Comparison of ENCODE assay signal across 19 mouse cellular contexts in the genomic region with DNA sequence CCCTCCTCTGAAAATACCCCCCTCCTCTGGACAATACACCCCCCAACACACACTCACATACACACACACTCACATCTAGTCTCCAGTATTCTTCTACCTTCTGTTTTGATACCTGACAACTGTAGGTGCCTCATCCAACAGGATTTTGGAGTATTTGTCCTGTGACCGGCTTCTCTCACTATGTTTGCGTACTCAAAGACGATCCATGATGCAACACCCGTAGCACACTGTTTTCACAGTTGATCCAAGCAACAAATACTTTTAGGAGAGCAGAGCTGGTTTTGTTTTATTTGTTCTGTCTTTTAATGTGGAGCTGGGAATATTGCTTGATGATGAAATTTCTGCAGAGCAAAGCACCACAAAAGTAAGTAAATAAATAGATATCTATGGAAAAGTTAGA. TPM values are rescaled to one million over a fixed set of nuclear protein-coding genes. Genes with fewer than 3 reads are reported as not detected.
A peak's percentile ranks its signal among the peaks of the same experiment; 100 is the strongest.
DNase-seq lines count a peak whose midpoint lies in the region; ATAC-seq and TF ChIP-seq lines count a peak whose summit lies in the region.
"Had no signal": no experiment of that assay in that cellular context is flagged by ENCODE, and none has a peak within 500 bp of the region (broad histone marks: within the 10 kb centered on the region; RNA-seq: fewer than 3 reads in every experiment).

No protein-coding gene starts in this region.

- no peaks in the 10 kb centered on the region for H3K27me3 ChIP-seq in liver, adult 2 months (ENCODE audit: control insufficient read depth, insufficient read depth, low read length)
- peaks cover 27% of the 10 kb centered on the region for H3K27me3 ChIP-seq in liver, embryonic 12.5 days (replicated peaks)
- H3K27me3 ChIP-seq in liver, postnatal 0 days (ENCODE audit: insufficient read depth, low read length) = no peaks in the 10 kb centered on the region
- H3K27me3 ChIP-seq in liver, embryonic 11.5 days (replicated peaks; ENCODE audit: control insufficient read depth, insufficient read depth, low read length) = no peaks in the 10 kb centered on the region
- H3K27me3 ChIP-seq: CH12.LX, Patski had no signal

- no peaks in the 10 kb centered on the region for H3K9me3 ChIP-seq in liver, embryonic 12.5 days (replicated peaks)
- H3K9me3 ChIP-seq in liver, postnatal 0 days (ENCODE audit: low read length) = no peaks in the 10 kb centered on the region
- no peaks in the 10 kb centered on the region for H3K9me3 ChIP-seq in liver, embryonic 11.5 days (ENCODE audit: control insufficient read depth, low read length)
- H3K9me3 ChIP-seq: G1E had no signal

- H3K9ac ChIP-seq in liver, adult 2 months (ENCODE audit: low read depth, low read length) = no peak overlapping the region
- no peak overlapping the region for H3K9ac ChIP-seq in liver, embryonic 12.5 days
- H3K9ac ChIP-seq in liver, postnatal 0 days (replicated peaks) = no peak overlapping the region
- H3K9ac ChIP-seq in liver, embryonic 11.5 days (ENCODE audit: low read depth, low read length) = no peak overlapping the region

- 21% methylated on average over 4 of the region's 4 CpGs for WGBS in liver, adult 2 months
- 72% methylated on average over 4 of the region's 4 CpGs for WGBS in liver, embryonic 12.5 days (ENCODE audit: insufficient replicate concordance)
- WGBS in liver, postnatal 0 days (ENCODE audit: insufficient replicate concordance) = 68% methylated on average over 4 of the region's 4 CpGs
- 79% methylated on average over 4 of the region's 4 CpGs for WGBS in liver, embryonic 11.5 days

- no peaks in the 10 kb centered on the region; the same call in 1 of the 2 replicates for H3K4me1 ChIP-seq in liver, adult 2 months (ENCODE audit: control insufficient read depth, insufficient read depth, low read length)
- H3K4me1 ChIP-seq in liver, embryonic 12.5 days = peaks cover 11% of the 10 kb centered on the region; the same call in 1 of the 2 replicates
- no peaks in the 10 kb centered on the region for H3K4me1 ChIP-seq in liver, postnatal 0 days (ENCODE audit: insufficient read depth)
- no peaks in the 10 kb centered on the region for H3K4me1 ChIP-seq in liver, embryonic 11.5 days (replicated peaks; ENCODE audit: control insufficient read depth, insufficient read depth, low read length)

- TF ChIP-seq EP300 in liver, postnatal 0 days (IDR thresholded peaks at IDR 0.05; ENCODE audit: low read depth) = no peak

- peak; percentile 72 for DNase-seq in liver, adult 2 months (ENCODE audit: extremely low read depth, low read depth, low spot score)
- no peak for DNase-seq in liver, postnatal 0 days
- no peak for DNase-seq in liver, embryonic 11.5 days (ENCODE audit: low spot score)
- DNase-seq: adrenal gland, adult 2 months; adrenal gland, adult 8-10 months; adrenal gland, postnatal 10 days; adrenal gland, postnatal 14 days; adrenal gland, postnatal 25 days; adrenal gland, postnatal 36 days; B cell, adult 2 months; cerebellum, adult 11 months; cerebellum, adult 11-12 months; cerebellum, adult 18-20 months had no signal

- ATAC-seq in liver, embryonic 12.5 days = no peak
- ATAC-seq in liver, postnatal 0 days = peak; percentile 57; the same call in 1 of the 2 replicates
- ATAC-seq in liver, embryonic 11.5 days (replicated peaks; ENCODE audit: low FRiP score) = no peak
- ATAC-seq: activated CD4-positive, CD25-positive, alpha-beta regulatory T cell, adult 4 months; CD4-positive, CD25-positive, alpha-beta regulatory T cell, adult 4 months; Patski had no signal

- no peak for TF ChIP-seq POLR2A in liver, adult 2 months (IDR thresholded peaks at IDR 0.05; ENCODE audit: extremely low read depth, insufficient read depth, low read length)

- no peak for TF ChIP-seq CTCF in liver, adult 2 months (IDR thresholded peaks at IDR 0.05; ENCODE audit: low read depth, low read length)
- no peak for TF ChIP-seq CTCF in liver, postnatal 0 days (IDR thresholded peaks at IDR 0.05; ENCODE audit: low read depth)

- H3K4me2 ChIP-seq in liver, embryonic 12.5 days = no peak overlapping the region
- H3K4me2 ChIP-seq in liver, postnatal 0 days (ENCODE audit: low read depth, low read length) = no peak overlapping the region
- H3K4me2 ChIP-seq in liver, embryonic 11.5 days = no peak overlapping the region

- H3K4me3 ChIP-seq in liver, adult 2 months (ENCODE audit: insufficient read depth, low read depth, low read length) = no peak overlapping the region
- no peak overlapping the region for H3K4me3 ChIP-seq in liver, embryonic 12.5 days
- no peak overlapping the region for H3K4me3 ChIP-seq in liver, postnatal 0 days (ENCODE audit: low read depth, low read length)
- no peak overlapping the region for H3K4me3 ChIP-seq in liver, embryonic 11.5 days (ENCODE audit: low read depth, low read length)

- no peaks in the 10 kb centered on the region for H3K36me3 ChIP-seq in liver, adult 2 months (ENCODE audit: control insufficient read depth, insufficient read depth, low read length)
- H3K36me3 ChIP-seq in liver, embryonic 12.5 days = no peaks in the 10 kb centered on the region
- H3K36me3 ChIP-seq in liver, postnatal 0 days (replicated peaks; ENCODE audit: insufficient read depth, low read length) = no peaks in the 10 kb centered on the region
- no peaks in the 10 kb centered on the region for H3K36me3 ChIP-seq in liver, embryonic 11.5 days (ENCODE audit: control insufficient read depth, insufficient read depth, low read length)
- H3K36me3 ChIP-seq: G1E had no signal

- no peak overlapping the region for H3K27ac ChIP-seq in liver, adult 2 months (replicated peaks; ENCODE audit: insufficient read depth, low read depth, low read length)
- H3K27ac ChIP-seq in liver, embryonic 12.5 days = no peak overlapping the region
- H3K27ac ChIP-seq in liver, postnatal 0 days (ENCODE audit: low read depth) = no peak overlapping the region
- no peak overlapping the region for H3K27ac ChIP-seq in liver, embryonic 11.5 days (ENCODE audit: low read depth, low read length)

- no peaks in the 10 kb centered on the region for H3K79me2 ChIP-seq in liver, adult 2 months (ENCODE audit: control insufficient read depth, insufficient read depth, low read length)

RNA-seq across cellular contexts. Expression of a gene that starts 17.7 kb away (rescaled TPM):
- 7.6 and 7.7 TPM in 2 replicates for total RNA-seq in liver, adult 2 months (2014; rRNA removed)
- 7.6 and 7.9 TPM in 2 replicates for polyA plus RNA-seq in liver, adult 2 months (2012; rRNA removed)
- 7.7 and 7.9 TPM in 2 replicates for polyA plus RNA-seq in liver, embryonic 12.5 days (2016; fragmentation: Nextera tagmentation; extraction: Ambion mirVana)
- polyA plus RNA-seq in liver, postnatal 0 days (2015; fragmentation: Nextera tagmentation; extraction: Ambion mirVana) = 4.6 and 5.1 TPM in 2 replicates
- polyA plus RNA-seq in liver, embryonic 11.5 days (2014; fragmentation: Nextera tagmentation; extraction: Ambion mirVana) = 8.5 and 10.6 TPM in 2 replicates
